Mouse (Mus musculus): ENCODE measurements around the gene Nes.

Nes gene

GRCm38 (mm10) chr3:87970939-87971488 lies at the start of gene Nes:
Gene Nes, plus strand, starts transcription at chr3:87971078.
- in situ Hi-C loops (cut with MboI; ENCODE audit: low pct_unique_long_range_greater_than_20kb in 1 of 2, low sequenced_read_pairs in 2 of 2, unreplicated experiment in 1 of 2), result no loop called here

GRCm38 (mm10) chr3:87924996-87925395 lies 45.9 kb upstream of the Nes start:
- in situ Hi-C loops (cut with MboI; ENCODE audit: low pct_unique_long_range_greater_than_20kb in 1 of 2, low sequenced_read_pairs in 2 of 2, unreplicated experiment in 1 of 2), result loop anchor here in 1 of 2 experiments (5.0 kb wide), 1 partner anchor 38 kb away; the partner anchor contains the start of gene Prcc

- in situ Hi-C loops (cut with MboI; ENCODE audit: low pct_unique_long_range_greater_than_20kb in 1 of 2, low sequenced_read_pairs in 2 of 2, unreplicated experiment in 1 of 2), result no loop called here
Observed at GRCm38 (mm10) chr3:87927452-87927851, 43.4 kb upstream of the Nes start.

- in situ Hi-C loops (cut with MboI; ENCODE audit: low pct_unique_long_range_greater_than_20kb in 1 of 2, low sequenced_read_pairs in 2 of 2, unreplicated experiment in 1 of 2), result no loop called here
Observed at GRCm38 (mm10) chr3:87929341-87930077, 41.4 kb upstream of the Nes start.

GRCm38 (mm10) chr3:87930078-87930795 lies 40.6 kb upstream of the Nes start, which contains the start of the genes Isg20l2 and Rrnad1:
Gene Isg20l2, plus strand, starts transcription at chr3:87930314.
Gene Rrnad1, minus strand, starts transcription at chr3:87930717.
- in situ Hi-C loops (cut with MboI; ENCODE audit: low pct_unique_long_range_greater_than_20kb in 1 of 2, low sequenced_read_pairs in 2 of 2, unreplicated experiment in 1 of 2), result no loop called here

GRCm38 (mm10) chr3:87934026-87934425 lies 36.9 kb upstream of the Nes start:
- in situ Hi-C loops (cut with MboI; ENCODE audit: low pct_unique_long_range_greater_than_20kb in 1 of 2, low sequenced_read_pairs in 2 of 2, unreplicated experiment in 1 of 2), result no loop called here

GRCm38 (mm10) chr3:87934501-87934900 lies 36.4 kb upstream of the Nes start:
- in situ Hi-C loops (cut with MboI; ENCODE audit: low pct_unique_long_range_greater_than_20kb in 1 of 2, low sequenced_read_pairs in 2 of 2, unreplicated experiment in 1 of 2), result no loop called here

GRCm38 (mm10) chr3:87935201-87935600 lies 35.7 kb upstream of the Nes start:
- in situ Hi-C loops (cut with MboI; ENCODE audit: low pct_unique_long_range_greater_than_20kb in 1 of 2, low sequenced_read_pairs in 2 of 2, unreplicated experiment in 1 of 2), result no loop called here

- in situ Hi-C loops (cut with MboI; ENCODE audit: low pct_unique_long_range_greater_than_20kb in 1 of 2, low sequenced_read_pairs in 2 of 2, unreplicated experiment in 1 of 2), result no loop called here
Observed at GRCm38 (mm10) chr3:87935776-87936175, 35.1 kb upstream of the Nes start.

GRCm38 (mm10) chr3:87940611-87941010 lies 30.3 kb upstream of the Nes start:
- in situ Hi-C loops (cut with MboI; ENCODE audit: low pct_unique_long_range_greater_than_20kb in 1 of 2, low sequenced_read_pairs in 2 of 2, unreplicated experiment in 1 of 2), result loop anchor here in 1 of 2 experiments (5.0 kb wide), 1 partner anchor 42 kb away; no protein-coding TSS in a partner anchor

- in situ Hi-C loops (cut with MboI; ENCODE audit: low pct_unique_long_range_greater_than_20kb in 1 of 2, low sequenced_read_pairs in 2 of 2, unreplicated experiment in 1 of 2), result loop anchor here in 1 of 2 experiments (5.0 kb wide), 1 partner anchor 40 kb away; no protein-coding TSS in a partner anchor
Observed at GRCm38 (mm10) chr3:87942471-87942870, 28.4 kb upstream of the Nes start.

GRCm38 (mm10) chr3:87943586-87943985 lies 27.3 kb upstream of the Nes start:
- in situ Hi-C loops (cut with MboI; ENCODE audit: low pct_unique_long_range_greater_than_20kb in 1 of 2, low sequenced_read_pairs in 2 of 2, unreplicated experiment in 1 of 2), result loop anchor here in 1 of 2 experiments (5.0 kb wide), 1 partner anchor 39 kb away; no protein-coding TSS in a partner anchor

- in situ Hi-C loops (cut with MboI; ENCODE audit: low pct_unique_long_range_greater_than_20kb in 1 of 2, low sequenced_read_pairs in 2 of 2, unreplicated experiment in 1 of 2), result loop anchor here in 1 of 2 experiments (5.0 kb wide), 1 partner anchor 37 kb away; no protein-coding TSS in a partner anchor
Observed at GRCm38 (mm10) chr3:87944838-87945600, 25.9 kb upstream of the Nes start.

GRCm38 (mm10) chr3:87945781-87946540 lies 24.9 kb upstream of the Nes start:
- in situ Hi-C loops (cut with MboI; ENCODE audit: low pct_unique_long_range_greater_than_20kb in 1 of 2, low sequenced_read_pairs in 2 of 2, unreplicated experiment in 1 of 2), result no loop called here

- in situ Hi-C loops (cut with MboI; ENCODE audit: low pct_unique_long_range_greater_than_20kb in 1 of 2, low sequenced_read_pairs in 2 of 2, unreplicated experiment in 1 of 2), result no loop called here
Observed at GRCm38 (mm10) chr3:87946541-87946860, 24.4 kb upstream of the Nes start.

GRCm38 (mm10) chr3:87947056-87947810 lies 23.6 kb upstream of the Nes start:
- in situ Hi-C loops (cut with MboI; ENCODE audit: low pct_unique_long_range_greater_than_20kb in 1 of 2, low sequenced_read_pairs in 2 of 2, unreplicated experiment in 1 of 2), result no loop called here

GRCm38 (mm10) chr3:87947811-87948199 lies 23.1 kb upstream of the Nes start:
- in situ Hi-C loops (cut with MboI; ENCODE audit: low pct_unique_long_range_greater_than_20kb in 1 of 2, low sequenced_read_pairs in 2 of 2, unreplicated experiment in 1 of 2), result no loop called here

All from mouse embryonic stem cell (cell line).